Mouse (Mus musculus) forebrain, embryonic 11.5 days (tissue): ENCODE data around the gene Zbed5. TPM values are rescaled to one million over a fixed set of nuclear protein-coding genes. Genes with fewer than 3 reads are reported as not detected.

Experiments
- ATAC-seq: fragments of 200-750 bp; cut with Nextera tagmentation; replicated peaks from 2 replicates; pipeline ENCODE4 v1.8.0; 2017; ENCODE audit warnings: moderate TSS enrichment; ENCODE audit not compliant: low FRiP score
- DNase-seq: peaks from one replicate; pipeline ENCODE4 v3.0.0-alpha.2; 2017; ENCODE audit warnings: low spot score
- H3K27ac ChIP-seq: fragments of 300-500 bp; sonication (generic); 2 replicates; pipeline ENCODE4 v1.5.1; 2014; ENCODE audit warnings: low read depth, low read length
- H3K27me3 ChIP-seq: fragments of 300-500 bp; sonication (generic); 2 replicates; pipeline ENCODE4 v1.6.1; 2014; ENCODE audit warnings: mild to moderate bottlenecking, low read length, mixed read lengths; ENCODE audit not compliant: control insufficient read depth, insufficient read depth
- H3K36me3 ChIP-seq: fragments of 300-500 bp; sonication (generic); 2 replicates; pipeline ENCODE4 v1.6.1; 2014; ENCODE audit warnings: mild to moderate bottlenecking, low read length, moderate library complexity, mixed read lengths; ENCODE audit not compliant: control insufficient read depth, insufficient read depth
- H3K4me1 ChIP-seq: fragments of 300-500 bp; sonication (generic); replicated peaks from 2 replicates; pipeline ENCODE4 v1.6.1; 2014; ENCODE audit warnings: low read length, mixed read lengths; ENCODE audit not compliant: control insufficient read depth, insufficient read depth
- H3K4me2 ChIP-seq: fragments of 300-500 bp; sonication (generic); 2 replicates; pipeline ENCODE4 v1.6.1; 2014; ENCODE audit warnings: low read depth, mild to moderate bottlenecking, low read length, moderate library complexity, mixed read lengths; ENCODE audit not compliant: severe bottlenecking
- H3K4me3 ChIP-seq: fragments of 300-500 bp; sonication (generic); 2 replicates; pipeline ENCODE4 v1.5.1; 2014; ENCODE audit warnings: low read depth, low read length
- H3K9ac ChIP-seq: fragments of 300-500 bp; sonication (generic); 2 replicates; pipeline ENCODE4 v1.6.1; 2014; ENCODE audit warnings: low read length
- H3K9me3 ChIP-seq: fragments of 300-500 bp; sonication (generic); 2 replicates; pipeline ENCODE4 v1.6.1; 2016; ENCODE audit warnings: low read length, mixed read lengths; ENCODE audit not compliant: control insufficient read depth
- whole genome bisulfite sequencing: fragments of 180-500 bp; shearing (Covaris S2); extraction: QIAGEN DNeasy Blood & Tissue Kit; methylation state at CpG from one replicate; pipeline ENCODE4 v1.1.7; 2014; 5-methylcytosine and 5-hydroxymethylcytosine counted together
- polyA plus RNA-seq: library from polyadenylated mRNA; unstranded; fragments of >200 nt; fragmentation: Nextera tagmentation; extraction: Ambion mirVana; gene quantifications from 2 replicates; pipeline ENCODE4 v1.2.1, GENCODE M21; 2014

The Zbed5 gene
- polyA plus RNA-seq, 1 experiment from 2014 or later: 6.0 TPM

- Histone ChIP-seq H3K4me1 (no peaks in the 10 kb centered on the region), H3K36me3 (no peaks in the 10 kb centered on the region), H3K27me3 (no peaks in the 10 kb centered on the region), H3K9ac (no peak overlapping the region), H3K4me3 (no peak overlapping the region), H3K9me3 (no peaks in the 10 kb centered on the region), H3K4me2 (no peak overlapping the region), H3K27ac (no peak overlapping the region)
- WGBS: 90% methylated on average over 19 of the region's 19 CpGs
- ATAC-seq (no peak), DNase-seq (no peak)
Observed at GRCm38 (mm10) chr5:129869238-129869995, 26.1 kb upstream of the Zbed5 start.

GRCm38 (mm10) chr5:129871238-129871637 lies 24.3 kb upstream of the Zbed5 start:
- Histone ChIP-seq H3K4me2 (no peak overlapping the region), H3K27me3 (no peaks in the 10 kb centered on the region), H3K36me3 (no peaks in the 10 kb centered on the region), H3K9ac (no peak overlapping the region), H3K4me1 (no peaks in the 10 kb centered on the region), H3K27ac (no peak overlapping the region), H3K9me3 (no peaks in the 10 kb centered on the region), H3K4me3 (no peak overlapping the region)
- 83% methylated on average over 2 of the region's 2 CpGs for WGBS
- DNase-seq: no peak
- no peak for ATAC-seq

GRCm38 (mm10) chr5:129873942-129874341 lies 21.6 kb upstream of the Zbed5 start:
- no peak for ATAC-seq
- H3K4me2 ChIP-seq: no peak overlapping the region
- no peaks in the 10 kb centered on the region for H3K4me1 ChIP-seq
- H3K27me3 ChIP-seq: no peaks in the 10 kb centered on the region
- no peak overlapping the region for H3K9ac ChIP-seq
- no peak overlapping the region for H3K4me3 ChIP-seq
- WGBS: 86% methylated on average over 12 of the region's 12 CpGs
- H3K36me3 ChIP-seq: no peaks in the 10 kb centered on the region; the same call in 1 of the 2 replicates
- no peak for DNase-seq
- H3K9me3 ChIP-seq: no peaks in the 10 kb centered on the region
- H3K27ac ChIP-seq: no peak overlapping the region

- H3K4me2 ChIP-seq: no peak overlapping the region
- no peak overlapping the region for H3K27ac ChIP-seq
- H3K9ac ChIP-seq: no peak overlapping the region
- no peaks in the 10 kb centered on the region; the same call in 1 of the 2 replicates for H3K36me3 ChIP-seq
- H3K4me3 ChIP-seq: no peak overlapping the region
- H3K9me3 ChIP-seq: no peaks in the 10 kb centered on the region
- H3K27me3 ChIP-seq: no peaks in the 10 kb centered on the region
- ATAC-seq: no peak
- 79% methylated on average over 11 of the region's 11 CpGs for WGBS
- no peaks in the 10 kb centered on the region for H3K4me1 ChIP-seq
- DNase-seq: no peak
Observed at GRCm38 (mm10) chr5:129875098-129875497, 20.4 kb upstream of the Zbed5 start.

- Histone ChIP-seq H3K27ac (no peak overlapping the region), H3K4me3 (no peak overlapping the region), H3K36me3 (peaks cover 10% of the 10 kb centered on the region; the same call in 1 of the 2 replicates), H3K27me3 (no peaks in the 10 kb centered on the region), H3K9me3 (no peaks in the 10 kb centered on the region), H3K4me1 (no peaks in the 10 kb centered on the region), H3K4me2 (no peak overlapping the region), H3K9ac (no peak overlapping the region)
- DNase-seq: no peak
- WGBS: 70% methylated on average over 9 of the region's 9 CpGs
- ATAC-seq: no peak
Observed at GRCm38 (mm10) chr5:129877731-129878455, 17.6 kb upstream of the Zbed5 start.

- Histone ChIP-seq H3K4me1 (no peaks in the 10 kb centered on the region), H3K9ac (no peak overlapping the region), H3K36me3 (peaks cover 15% of the 10 kb centered on the region; the same call in 1 of the 2 replicates), H3K4me2 (no peak overlapping the region), H3K27ac (no peak overlapping the region), H3K4me3 (no peak overlapping the region), H3K9me3 (no peaks in the 10 kb centered on the region), H3K27me3 (no peaks in the 10 kb centered on the region)
- WGBS: 64% methylated on average over 2 of the region's 2 CpGs
- peak; percentile 66 for DNase-seq
- no peak for ATAC-seq
Observed at GRCm38 (mm10) chr5:129878946-129879345, 16.6 kb upstream of the Zbed5 start.

GRCm38 (mm10) chr5:129879888-129880287 lies 15.6 kb upstream of the Zbed5 start:
- DNase-seq (no peak), ATAC-seq (no peak)
- Histone ChIP-seq H3K4me3 (no peak overlapping the region), H3K4me2 (no peak overlapping the region), H3K27me3 (no peaks in the 10 kb centered on the region), H3K9ac (no peak overlapping the region), H3K9me3 (no peaks in the 10 kb centered on the region), H3K36me3 (peaks cover 15% of the 10 kb centered on the region; the same call in 1 of the 2 replicates), H3K4me1 (no peaks in the 10 kb centered on the region), H3K27ac (no peak overlapping the region)
- 79% methylated on average over 3 of the region's 3 CpGs for WGBS

- WGBS: 59% methylated on average over 10 of the region's 10 CpGs
- no peak overlapping the region for H3K27ac ChIP-seq
Observed at GRCm38 (mm10) chr5:129886271-129886670, 9.3 kb upstream of the Zbed5 start.

More at GRCm38 (mm10) chr5:129886271-129886670, 9.3 kb upstream of the Zbed5 start:
- Histone ChIP-seq H3K4me1 (0 out of 2 replicates have a peak, but pooled peaks cover 5% of the 10 kb centered on the region), H3K9me3 (no peaks in the 10 kb centered on the region), H3K4me3 (peak overlapping the region; percentile 83), H3K36me3 (peaks cover 9% of the 10 kb centered on the region; the same call in 1 of the 2 replicates), H3K9ac (peak overlapping the region; percentile 89), H3K4me2 (peak overlapping the region; percentile 80), H3K27me3 (no peaks in the 10 kb centered on the region)
- ATAC-seq (no peak), DNase-seq (no peak)
